Mouse (Mus musculus) stomach, embryonic 15.5 days (tissue): ENCODE results near the gene Dglucy. TPM values are rescaled to one million over a fixed set of nuclear protein-coding genes. Genes with fewer than 3 reads are reported as not detected.

Experiments used
- ATAC-seq: fragments of 200-750 bp; cut with Nextera tagmentation; 2 replicates; pipeline ENCODE4 v1.8.0; 2017; ENCODE audit warnings: low read depth, moderate number of reproducible peaks, moderate TSS enrichment; ENCODE audit not compliant: insufficient read depth, low FRiP score
- H3K27ac ChIP-seq: fragments of 300-500 bp; sonication (generic); 2 replicates; pipeline ENCODE4 v1.5.1; 2015; ENCODE audit warnings: mild to moderate bottlenecking, inconsistent platforms
- H3K27me3 ChIP-seq: fragments of 300-500 bp; sonication (generic); replicated peaks from 2 replicates; pipeline ENCODE4 v1.6.1; 2015; ENCODE audit warnings: inconsistent platforms
- H3K36me3 ChIP-seq: fragments of 300-500 bp; sonication (generic); 2 replicates; pipeline ENCODE4 v1.6.1; 2015; ENCODE audit warnings: inconsistent platforms
- H3K4me1 ChIP-seq: fragments of 300-500 bp; sonication (generic); 2 replicates; pipeline ENCODE4 v1.6.1; 2015; ENCODE audit warnings: inconsistent platforms
- H3K4me2 ChIP-seq: fragments of 300-500 bp; sonication (generic); 2 replicates; pipeline ENCODE4 v1.6.1; 2015; ENCODE audit warnings: mild to moderate bottlenecking, inconsistent platforms
- H3K4me3 ChIP-seq: fragments of 300-500 bp; sonication (generic); replicated peaks from 2 replicates; pipeline ENCODE4 v1.5.1; 2015; ENCODE audit warnings: inconsistent platforms
- H3K9ac ChIP-seq: fragments of 300-500 bp; sonication (generic); 2 replicates; pipeline ENCODE4 v1.6.1; 2015; ENCODE audit warnings: inconsistent platforms
- H3K9me3 ChIP-seq: fragments of 300-500 bp; sonication (generic); 2 replicates; pipeline ENCODE4 v1.6.1; 2016; ENCODE audit warnings: inconsistent platforms
- WGBS: fragments of 180-500 bp; shearing (Covaris S2); methylation state at CpG from one replicate; pipeline ENCODE4 v1.1.7; 2015; 5-methylcytosine and 5-hydroxymethylcytosine counted together
- polyA plus RNA-seq: library from polyadenylated mRNA; unstranded; fragments of >200 nt; fragmentation: Nextera tagmentation; extraction: Ambion mirVana; gene quantifications from 2 replicates; pipeline ENCODE4 v1.2.1, GENCODE M21; 2015

Gene Dglucy
- polyA plus RNA-seq, 1 experiment from 2014 or later = 4.1 TPM

GRCm38 (mm10) chr12:100847437-100848080, 68.7 kb downstream of the Dglucy start:
- no peaks in the 10 kb centered on the region for H3K4me1 ChIP-seq
- 47% methylated on average over 11 of the region's 11 CpGs for WGBS
- H3K9ac ChIP-seq = no peak overlapping the region
- no peaks in the 10 kb centered on the region for H3K36me3 ChIP-seq
- H3K4me2 ChIP-seq = no peak overlapping the region
- H3K9me3 ChIP-seq = no peaks in the 10 kb centered on the region
- H3K27me3 ChIP-seq = no peaks in the 10 kb centered on the region
- H3K27ac ChIP-seq = no peak overlapping the region
- no peak for ATAC-seq
- no peak overlapping the region for H3K4me3 ChIP-seq

DNA sequence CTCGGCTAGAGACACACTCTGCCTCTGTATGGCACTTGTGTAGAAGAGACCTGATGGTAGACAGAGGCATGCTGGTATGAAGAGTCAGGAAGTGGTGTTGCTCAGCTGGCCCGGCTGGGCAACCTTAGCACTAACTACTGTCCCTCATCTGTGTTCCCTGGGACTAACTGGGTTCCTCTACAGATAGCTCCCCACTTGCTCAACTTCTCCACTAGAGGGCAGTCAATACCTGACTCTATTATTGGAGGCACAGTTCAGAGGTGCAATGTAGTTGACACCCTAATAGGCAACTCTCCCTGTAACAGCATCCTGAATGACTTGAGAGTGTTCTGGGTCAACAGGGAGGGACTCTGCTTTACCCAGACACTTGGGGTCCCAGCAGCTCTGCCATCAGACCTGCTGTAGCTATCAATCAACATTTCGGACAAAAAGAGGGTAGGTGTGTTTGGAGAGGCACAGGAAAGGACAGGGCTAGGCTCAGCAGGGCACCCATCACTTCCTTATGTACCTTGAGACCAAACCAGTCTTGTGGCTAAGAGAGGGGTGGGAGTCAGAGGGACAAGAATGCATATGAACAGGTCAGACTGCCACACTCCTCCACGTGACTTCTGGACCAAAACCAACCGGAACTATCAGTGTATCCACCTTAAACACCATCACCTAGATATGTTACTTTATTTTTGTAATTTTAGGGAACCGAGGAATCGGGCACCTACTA, 70.7 kb downstream of the Dglucy start:
- no peaks in the 10 kb centered on the region for H3K27me3 ChIP-seq
- no peak overlapping the region for H3K27ac ChIP-seq
- 67% methylated on average over 7 of the region's 7 CpGs for WGBS
- H3K4me2 ChIP-seq = no peak overlapping the region
- H3K36me3 ChIP-seq = no peaks in the 10 kb centered on the region
- peak; percentile 72 for ATAC-seq
- no peaks in the 10 kb centered on the region for H3K9me3 ChIP-seq
- H3K4me3 ChIP-seq = no peak overlapping the region
- H3K4me1 ChIP-seq = no peaks in the 10 kb centered on the region
- no peak overlapping the region for H3K9ac ChIP-seq

GRCm38 (mm10) chr12:100852370-100852769, 73.5 kb downstream of the Dglucy start:
- H3K27ac ChIP-seq = no peak overlapping the region
- H3K4me3 ChIP-seq = no peak overlapping the region
- no peak for ATAC-seq
- H3K4me2 ChIP-seq = no peak overlapping the region
- H3K9me3 ChIP-seq = no peaks in the 10 kb centered on the region
- WGBS = 74% methylated on average over 3 of the region's 3 CpGs
- no peaks in the 10 kb centered on the region for H3K36me3 ChIP-seq
- no peaks in the 10 kb centered on the region for H3K27me3 ChIP-seq
- no peak overlapping the region for H3K9ac ChIP-seq
- no peaks in the 10 kb centered on the region for H3K4me1 ChIP-seq

GRCm38 (mm10) chr12:100856337-100856736, 77.5 kb downstream of the Dglucy start:
- Histone ChIP-seq H3K27me3 (no peaks in the 10 kb centered on the region), H3K4me3 (no peak overlapping the region), H3K27ac (no peak overlapping the region), H3K9ac (no peak overlapping the region), H3K36me3 (no peaks in the 10 kb centered on the region), H3K4me2 (no peak overlapping the region), H3K4me1 (no peaks in the 10 kb centered on the region), H3K9me3 (no peaks in the 10 kb centered on the region)
- 81% methylated on average over 2 of the region's 2 CpGs for WGBS
- ATAC-seq = no peak

DNA sequence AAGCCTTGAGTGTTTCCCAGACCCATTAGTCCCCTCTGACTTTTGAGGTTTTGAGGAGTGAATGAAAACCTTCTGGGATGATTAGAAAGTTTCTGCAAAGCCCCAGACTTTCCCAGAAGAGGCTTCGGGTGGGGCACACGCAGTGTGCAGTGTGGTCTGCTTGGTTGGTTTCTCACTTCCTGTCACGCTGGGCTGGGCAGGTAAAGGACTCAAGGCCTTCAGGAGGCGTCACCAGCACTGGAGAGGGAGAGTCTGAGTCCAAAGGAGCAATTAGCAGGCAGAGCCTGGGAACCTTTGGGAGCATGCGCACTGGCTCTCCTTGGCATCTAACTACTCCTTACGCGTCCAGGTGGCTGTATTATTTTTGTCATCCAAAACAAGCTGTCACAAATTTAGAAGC, 78.9 kb downstream of the Dglucy start:
- H3K27ac ChIP-seq = no peak overlapping the region
- no peak for ATAC-seq
- no peak overlapping the region for H3K9ac ChIP-seq
- no peaks in the 10 kb centered on the region for H3K27me3 ChIP-seq
- no peaks in the 10 kb centered on the region for H3K36me3 ChIP-seq
- H3K4me1 ChIP-seq = no peaks in the 10 kb centered on the region
- H3K9me3 ChIP-seq = no peaks in the 10 kb centered on the region
- no peak overlapping the region for H3K4me3 ChIP-seq
- no peak overlapping the region for H3K4me2 ChIP-seq
- 66% methylated on average over 7 of the region's 7 CpGs for WGBS

- no peak for ATAC-seq
- Histone ChIP-seq H3K4me2 (no peak overlapping the region), H3K9ac (no peak overlapping the region), H3K4me3 (no peak overlapping the region), H3K4me1 (no peaks in the 10 kb centered on the region), H3K27me3 (no peaks in the 10 kb centered on the region), H3K9me3 (no peaks in the 10 kb centered on the region), H3K36me3 (no peaks in the 10 kb centered on the region), H3K27ac (no peak overlapping the region)
- WGBS = 67% methylated on average over 3 of the region's 3 CpGs
Observed at GRCm38 (mm10) chr12:100862272-100862671, 83.4 kb downstream of the Dglucy start.

- Histone ChIP-seq H3K36me3 (no peaks in the 10 kb centered on the region), H3K9me3 (no peaks in the 10 kb centered on the region), H3K4me2 (no peak overlapping the region), H3K27ac (no peak overlapping the region), H3K4me1 (no peaks in the 10 kb centered on the region), H3K9ac (no peak overlapping the region), H3K27me3 (no peaks in the 10 kb centered on the region), H3K4me3 (no peak overlapping the region)
- peak; percentile 43 for ATAC-seq
- WGBS = 85% methylated on average over 3 of the region's 3 CpGs
Observed at GRCm38 (mm10) chr12:100862856-100863446, 84.1 kb downstream of the Dglucy start.

- H3K4me2 ChIP-seq = no peak overlapping the region
- no peaks in the 10 kb centered on the region for H3K36me3 ChIP-seq
- H3K27ac ChIP-seq = no peak overlapping the region
- ATAC-seq = no peak
- no peaks in the 10 kb centered on the region for H3K9me3 ChIP-seq
- no peaks in the 10 kb centered on the region for H3K27me3 ChIP-seq
- no peak overlapping the region for H3K4me3 ChIP-seq
- H3K9ac ChIP-seq = no peak overlapping the region
- no peaks in the 10 kb centered on the region for H3K4me1 ChIP-seq
Observed at GRCm38 (mm10) chr12:100865072-100865471, 86.2 kb downstream of the Dglucy start.

- no peaks in the 10 kb centered on the region for H3K27me3 ChIP-seq
- H3K9me3 ChIP-seq = no peaks in the 10 kb centered on the region
- no peak overlapping the region for H3K4me3 ChIP-seq
- WGBS = 68% methylated on average over 11 of the region's 11 CpGs
- no peak overlapping the region for H3K9ac ChIP-seq
- ATAC-seq = no peak
- no peak overlapping the region for H3K4me2 ChIP-seq
- no peaks in the 10 kb centered on the region for H3K4me1 ChIP-seq
- no peaks in the 10 kb centered on the region for H3K36me3 ChIP-seq
- H3K27ac ChIP-seq = no peak overlapping the region
Observed at GRCm38 (mm10) chr12:100865509-100866078, 86.7 kb downstream of the Dglucy start.

DNA sequence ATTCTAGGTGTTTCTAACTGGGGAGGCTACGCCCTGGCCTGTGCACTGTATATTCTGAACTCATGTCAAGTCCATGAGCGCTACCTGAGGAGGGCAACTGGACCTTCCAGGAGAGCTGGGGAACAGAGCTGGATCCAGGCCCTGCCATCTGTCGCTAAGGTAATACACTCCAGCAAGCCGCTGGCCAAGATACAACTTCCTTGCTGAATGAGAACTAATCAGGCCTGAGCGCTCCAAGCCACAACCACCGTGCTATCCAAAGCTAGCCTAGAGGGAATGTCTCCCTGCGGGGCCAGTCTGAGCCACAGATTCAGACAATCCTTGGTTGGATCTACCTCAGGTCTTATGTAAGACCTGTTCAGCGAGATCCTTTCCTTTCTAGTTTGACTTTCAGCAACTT, 88.2 kb downstream of the Dglucy start:
- Histone ChIP-seq H3K4me2 (no peak overlapping the region), H3K27me3 (no peaks in the 10 kb centered on the region), H3K9ac (no peak overlapping the region), H3K9me3 (no peaks in the 10 kb centered on the region), H3K4me1 (no peaks in the 10 kb centered on the region), H3K36me3 (no peaks in the 10 kb centered on the region), H3K4me3 (no peak overlapping the region), H3K27ac (no peak overlapping the region)
- no peak for ATAC-seq
- 84% methylated on average over 8 of the region's 8 CpGs for WGBS

DNA sequence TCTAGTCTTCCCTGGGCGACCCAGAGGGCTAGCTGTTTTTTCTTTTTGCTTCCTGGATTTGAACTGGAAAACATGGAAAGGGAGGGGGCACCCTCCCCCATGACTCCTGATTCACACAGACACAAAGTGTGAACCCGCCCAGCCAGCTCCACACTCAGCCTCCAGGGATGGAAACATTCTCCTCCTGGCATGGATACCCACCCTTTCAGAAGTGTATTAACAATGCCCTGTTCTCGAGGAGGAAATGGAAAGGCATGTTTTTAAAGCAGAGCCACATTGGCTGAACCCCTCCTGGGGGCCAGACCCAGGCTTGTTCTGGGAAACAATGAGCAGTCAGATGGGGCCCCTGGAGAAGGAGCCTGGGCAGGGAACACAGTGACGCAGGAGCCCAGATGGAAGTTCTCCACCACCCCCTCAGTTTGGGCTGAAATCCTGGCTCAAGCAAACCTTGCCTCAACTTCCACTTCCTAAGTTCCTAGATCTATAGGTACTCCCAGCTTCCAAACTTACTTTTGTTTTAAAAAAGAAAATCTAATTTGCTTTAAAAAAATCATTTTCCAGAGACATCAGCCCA, 89.3 kb downstream of the Dglucy start:
- Histone ChIP-seq H3K9me3 (no peaks in the 10 kb centered on the region), H3K36me3 (no peaks in the 10 kb centered on the region), H3K4me3 (no peak overlapping the region), H3K27ac (no peak overlapping the region), H3K4me1 (no peaks in the 10 kb centered on the region), H3K27me3 (no peaks in the 10 kb centered on the region), H3K4me2 (no peak overlapping the region), H3K9ac (no peak overlapping the region)
- WGBS = 56% methylated on average over 4 of the region's 4 CpGs
- no peak for ATAC-seq

DNA sequence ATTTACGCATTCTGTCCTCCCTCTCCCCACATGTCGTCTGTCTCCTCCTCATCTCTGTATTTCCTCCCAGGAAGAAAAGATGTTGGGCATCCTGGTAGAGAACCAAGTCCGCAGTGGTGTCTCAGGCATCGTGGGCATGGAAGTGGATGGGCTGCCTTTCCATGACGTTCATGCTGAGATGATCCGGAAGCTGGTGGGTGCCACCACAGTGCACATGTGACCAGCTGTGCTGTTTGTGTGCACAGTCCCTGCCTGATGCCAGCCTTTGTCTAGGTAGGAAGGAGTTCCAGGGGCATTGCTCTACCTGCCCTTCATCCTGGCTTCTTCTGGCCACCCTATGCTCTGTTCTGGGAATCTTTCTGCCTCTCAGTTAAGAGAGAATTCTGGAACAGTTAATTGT, 92.4 kb downstream of the Dglucy start:
- WGBS = 86% methylated on average over 6 of the region's 6 CpGs
- Histone ChIP-seq H3K4me2 (no peak overlapping the region), H3K9me3 (no peaks in the 10 kb centered on the region), H3K4me1 (no peaks in the 10 kb centered on the region), H3K4me3 (no peak overlapping the region), H3K9ac (no peak overlapping the region), H3K27me3 (no peaks in the 10 kb centered on the region), H3K27ac (no peak overlapping the region), H3K36me3 (no peaks in the 10 kb centered on the region)
- no peak for ATAC-seq
